Mouse (Mus musculus) megakaryocyte-erythroid progenitor cell, adult 5-6 weeks (primary cell): ENCODE measurements around the gene Cacna2d2. TPM values are rescaled to one million over a fixed set of nuclear protein-coding genes. Genes with fewer than 3 reads are reported as not detected.
A peak's percentile ranks its signal among the peaks of the same experiment; 100 is the strongest.
"Not testable (repeated sequence)": the region's sequence is repeated elsewhere in the genome, so short reads cannot be mapped to it uniquely, and the experiment has no call there.

Experiments used
- ATAC-seq: replicated peaks from 2 replicates; pipeline ENCODE4 v1.8.0; 2016; ENCODE audit warnings: mild to moderate bottlenecking, inconsistent platforms; ENCODE audit not compliant: severe bottlenecking, poor library complexity, low FRiP score, low TSS enrichment
- total RNA-seq, 2 experiments: library from RNA; stranded (forward) in 1 of 2; stranded (reverse) in 1 of 2; fragments of 200-1000, 215-1000 nt in 1 of 2; fragments of >200 nt in 1 of 2; fragmentation: Nextera tagmentation in 1 of 2; gene quantifications; 2 replicates each; pipeline ENCODE4 v1.2.3; 2014 to 2017

Gene Cacna2d2
- total RNA-seq, 2 experiments from 2014 or later: not detected

- peak; percentile 55 for ATAC-seq
Observed at GRCm38 (mm10) chr9:107568331-107569261, 169.2 kb downstream of the Cacna2d2 start.

DNA sequence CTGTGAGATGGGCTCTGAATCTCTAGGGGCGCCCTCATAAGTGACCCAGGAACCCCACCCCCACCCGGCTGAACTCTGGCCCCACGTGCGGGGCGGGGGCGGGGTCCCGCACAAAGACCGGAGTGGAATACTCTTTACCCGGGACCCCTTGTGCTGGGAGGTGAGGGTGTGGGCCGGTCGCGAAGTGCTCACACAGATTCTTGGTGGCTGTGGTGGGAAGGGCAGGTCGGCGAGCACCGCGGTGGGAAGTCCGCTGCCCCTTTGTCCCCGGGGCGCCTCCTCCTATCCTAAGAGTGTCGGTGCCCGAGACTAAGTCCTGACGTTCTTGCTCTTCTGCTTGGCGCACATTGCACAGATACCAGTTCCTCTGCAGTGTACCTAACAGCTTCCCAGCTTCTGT is 169.9 kb downstream of the Cacna2d2 start:
- ATAC-seq: 0 out of 2 replicates have a peak, but pooled peaks have one; percentile 7

DNA sequence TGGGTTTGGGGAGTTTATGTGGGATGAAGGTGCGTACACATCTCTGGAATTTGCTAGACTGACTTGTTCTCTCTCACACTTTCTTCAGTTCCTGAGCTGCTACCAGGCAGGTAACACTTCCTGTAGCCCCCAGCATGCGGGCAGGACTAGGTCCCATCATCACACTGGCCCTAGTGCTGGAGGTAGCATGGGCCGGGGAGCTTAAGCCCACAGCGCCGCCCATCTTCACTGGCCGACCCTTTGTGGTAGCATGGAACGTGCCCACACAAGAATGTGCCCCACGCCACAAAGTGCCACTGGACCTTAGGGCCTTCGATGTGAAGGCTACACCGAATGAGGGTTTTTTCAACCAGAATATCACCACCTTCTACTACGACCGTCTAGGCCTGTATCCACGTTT is 170.6 kb downstream of the Cacna2d2 start:
- no peak for ATAC-seq

GRCm38 (mm10) chr9:107570845-107571244 is 171.4 kb downstream of the Cacna2d2 start:
- ATAC-seq: peak; percentile 61

GRCm38 (mm10) chr9:107571534-107572326 is 172.3 kb downstream of the Cacna2d2 start:
- no peak for ATAC-seq

- no peak for ATAC-seq
Observed at GRCm38 (mm10) chr9:107572327-107572662, 172.9 kb downstream of the Cacna2d2 start.

GRCm38 (mm10) chr9:107573774-107574173 is 174.4 kb downstream of the Cacna2d2 start:
- ATAC-seq: not testable (repeated sequence)

DNA sequence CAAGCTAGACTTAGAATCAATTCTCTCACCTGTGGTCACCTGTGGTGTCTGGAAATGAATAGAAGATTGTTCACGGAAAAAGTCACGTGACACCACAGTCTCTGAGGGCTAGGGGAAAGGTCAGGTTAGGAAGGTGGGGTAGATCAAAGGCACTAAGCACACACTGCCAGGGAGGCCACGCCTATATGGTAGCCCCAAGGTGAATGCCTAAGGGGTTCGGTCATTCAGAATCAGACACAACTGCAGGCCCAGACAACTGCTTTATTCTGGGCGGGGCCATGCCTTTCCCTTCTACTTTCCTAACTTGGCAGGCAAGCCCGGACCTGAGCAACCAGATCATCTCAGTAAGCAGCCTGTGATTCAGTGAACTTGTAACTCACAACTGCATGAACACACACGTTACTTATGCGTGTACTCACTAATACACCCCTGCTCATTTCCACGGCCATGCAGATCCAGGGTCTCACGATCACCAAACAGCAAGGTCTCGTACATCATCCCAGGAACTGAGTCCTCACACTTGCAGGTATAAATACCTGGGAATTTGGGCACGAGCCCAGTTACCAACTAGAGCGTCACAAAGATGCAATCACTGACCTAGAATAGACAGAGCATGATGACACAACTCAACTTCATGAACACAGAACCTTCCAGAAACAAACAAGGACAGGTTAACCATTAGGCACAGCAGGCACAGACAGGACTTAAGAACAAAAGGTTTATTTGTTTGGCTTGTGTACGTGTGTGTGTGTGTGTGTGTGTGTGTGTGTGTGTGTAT is 176.4 kb downstream of the Cacna2d2 start:
- no peak for ATAC-seq

- ATAC-seq: peak; percentile 77
Observed at GRCm38 (mm10) chr9:107576357-107577107, 177.1 kb downstream of the Cacna2d2 start, which contains the start of gene Hyal1. Hyal1 (plus strand) TSS chr9:107576927.

DNA sequence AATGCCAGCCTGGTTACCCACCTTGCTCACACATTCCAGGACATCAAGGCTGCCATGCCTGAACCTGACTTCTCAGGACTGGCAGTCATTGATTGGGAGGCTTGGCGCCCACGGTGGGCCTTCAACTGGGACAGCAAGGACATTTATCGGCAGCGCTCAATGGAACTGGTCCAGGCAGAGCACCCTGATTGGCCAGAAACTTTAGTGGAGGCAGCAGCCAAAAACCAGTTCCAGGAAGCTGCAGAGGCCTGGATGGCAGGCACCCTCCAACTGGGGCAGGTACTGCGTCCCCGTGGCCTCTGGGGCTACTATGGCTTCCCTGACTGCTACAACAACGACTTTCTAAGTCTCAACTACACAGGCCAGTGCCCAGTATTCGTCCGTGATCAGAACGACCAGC is 178.5 kb downstream of the Cacna2d2 start:
- ATAC-seq: no peak

DNA sequence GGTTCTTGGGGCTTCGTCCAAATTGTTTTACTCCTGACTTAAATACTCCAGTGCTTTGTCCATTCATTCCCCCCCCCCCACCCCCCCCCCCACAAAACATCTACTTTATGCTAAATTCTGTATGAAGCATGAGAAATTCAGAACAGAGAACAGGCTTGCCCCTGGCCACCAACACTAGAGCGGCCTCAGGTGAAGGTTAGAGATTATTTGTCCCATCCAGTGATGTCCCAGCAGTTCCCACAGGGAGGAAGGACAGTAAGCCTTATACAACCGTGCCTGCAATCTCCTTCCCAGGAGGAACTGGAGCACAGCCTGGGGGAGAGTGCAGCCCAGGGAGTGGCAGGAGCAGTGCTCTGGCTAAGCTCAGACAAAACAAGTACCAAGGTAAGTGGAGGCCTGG is 179.2 kb downstream of the Cacna2d2 start, which contains the start of gene Naa80:
Gene Naa80 (plus strand): TSS at position 301 of the 400 bp plus-strand sequence.
- no peak for ATAC-seq

Other genes with a start within 250 kb of the Cacna2d2 start
- 0.09 TPM in 1 of 2 replicates, not detected in the other for gene Dock3, start 167.7 kb upstream of the Cacna2d2 start, total RNA-seq (2014; fragmentation: Nextera tagmentation)
- gene Dock3, start 167.7 kb upstream of the Cacna2d2 start, total RNA-seq (2017): not detected in 2 replicates
- 26.8 and 34.0 TPM in 2 replicates for gene Mapkapk3, start 109.7 kb upstream of the Cacna2d2 start, total RNA-seq (2014; fragmentation: Nextera tagmentation)
- gene Mapkapk3, start 109.7 kb upstream of the Cacna2d2 start, total RNA-seq (2017): 26.9 and 31.6 TPM in 2 replicates
- 2.9 and 9.3 TPM in 2 replicates for gene Cish, start 103.6 kb upstream of the Cacna2d2 start, total RNA-seq (2014; fragmentation: Nextera tagmentation)
- gene Cish, start 103.6 kb upstream of the Cacna2d2 start, total RNA-seq (2017): 1.2 and 1.6 TPM in 2 replicates
- gene Hemk1, start 61.3 kb upstream of the Cacna2d2 start, total RNA-seq (2014; fragmentation: Nextera tagmentation): 5.8 and 18.8 TPM in 2 replicates
- gene Hemk1, start 61.3 kb upstream of the Cacna2d2 start, total RNA-seq (2017): 4.9 and 9.0 TPM in 2 replicates
- gene 6430571L13Rik, start 59.0 kb upstream of the Cacna2d2 start, total RNA-seq (2014; fragmentation: Nextera tagmentation): not detected in 2 replicates
- gene 6430571L13Rik, start 59.0 kb upstream of the Cacna2d2 start, total RNA-seq (2017): 0.47 TPM in 1 of 2 replicates, not detected in the other
- gene Tmem115, start 134.3 kb downstream of the Cacna2d2 start, total RNA-seq (2014; fragmentation: Nextera tagmentation): 15.0 and 18.4 TPM in 2 replicates
- 13.3 and 15.7 TPM in 2 replicates for gene Tmem115, start 134.3 kb downstream of the Cacna2d2 start, total RNA-seq (2017)
- gene Cyb561d2, start 142.6 kb downstream of the Cacna2d2 start, total RNA-seq (2014; fragmentation: Nextera tagmentation): 5.3 and 16.6 TPM in 2 replicates
- 14.5 and 15.0 TPM in 2 replicates for gene Cyb561d2, start 142.6 kb downstream of the Cacna2d2 start, total RNA-seq (2017)
- gene Nprl2, start 142.6 kb downstream of the Cacna2d2 start, total RNA-seq (2014; fragmentation: Nextera tagmentation): 14.8 and 19.1 TPM in 2 replicates
- gene Nprl2, start 142.6 kb downstream of the Cacna2d2 start, total RNA-seq (2017): 7.5 and 8.7 TPM in 2 replicates
- not detected in 2 replicates for gene Zmynd10, start 147.7 kb downstream of the Cacna2d2 start, total RNA-seq (2014; fragmentation: Nextera tagmentation)
- not detected in 2 replicates for gene Zmynd10, start 147.7 kb downstream of the Cacna2d2 start, total RNA-seq (2017)
- gene Rassf1, start 151.9 kb downstream of the Cacna2d2 start, total RNA-seq (2014; fragmentation: Nextera tagmentation): 24.6 and 29.3 TPM in 2 replicates
- 32.8 and 40.3 TPM in 2 replicates for gene Rassf1, start 151.9 kb downstream of the Cacna2d2 start, total RNA-seq (2017)
- 27.2 and 33.6 TPM in 2 replicates for gene Tusc2, start 163.6 kb downstream of the Cacna2d2 start, total RNA-seq (2014; fragmentation: Nextera tagmentation)
- gene Tusc2, start 163.6 kb downstream of the Cacna2d2 start, total RNA-seq (2017): 15.6 and 26.1 TPM in 2 replicates
- gene Hyal2, start 168.3 kb downstream of the Cacna2d2 start, total RNA-seq (2014; fragmentation: Nextera tagmentation): 7.6 and 23.6 TPM in 2 replicates
- 5.4 and 8.3 TPM in 2 replicates for gene Hyal2, start 168.3 kb downstream of the Cacna2d2 start, total RNA-seq (2017)
- gene Hyal1, start 177.3 kb downstream of the Cacna2d2 start, total RNA-seq (2014; fragmentation: Nextera tagmentation): 1.1 and 5.9 TPM in 2 replicates
- gene Hyal1, start 177.3 kb downstream of the Cacna2d2 start, total RNA-seq (2017): 1.1 and 4.3 TPM in 2 replicates
- gene Naa80, start 179.3 kb downstream of the Cacna2d2 start, total RNA-seq (2014; fragmentation: Nextera tagmentation): 46.2 and 49.0 TPM in 2 replicates
- gene Naa80, start 179.3 kb downstream of the Cacna2d2 start, total RNA-seq (2017): 15.8 and 25.8 TPM in 2 replicates
- 5.1 and 9.4 TPM in 2 replicates for gene Hyal3, start 181.2 kb downstream of the Cacna2d2 start, total RNA-seq (2014; fragmentation: Nextera tagmentation)
- gene Hyal3, start 181.2 kb downstream of the Cacna2d2 start, total RNA-seq (2017): 0.61 and 3.3 TPM in 2 replicates
- 226 and 251 TPM in 2 replicates for gene Ifrd2, start 188.0 kb downstream of the Cacna2d2 start, total RNA-seq (2014; fragmentation: Nextera tagmentation)
- 103 and 192 TPM in 2 replicates for gene Ifrd2, start 188.0 kb downstream of the Cacna2d2 start, total RNA-seq (2017)
- gene Sema3b, start 209.6 kb downstream of the Cacna2d2 start, total RNA-seq (2014; fragmentation: Nextera tagmentation): 0.50 TPM in 1 of 2 replicates, not detected in the other
- gene Sema3b, start 209.6 kb downstream of the Cacna2d2 start, total RNA-seq (2017): not detected in 2 replicates
- 204 and 225 TPM in 2 replicates for gene Gnai2, start 235.8 kb downstream of the Cacna2d2 start, total RNA-seq (2014; fragmentation: Nextera tagmentation)
- 215 and 228 TPM in 2 replicates for gene Gnai2, start 235.8 kb downstream of the Cacna2d2 start, total RNA-seq (2017)